Comparison of ENCODE assay signal across 16 mouse cellular contexts in genomic region chr3:87847680-87848079, GRCm38 (mm10). TPM values are rescaled to one million over a fixed set of nuclear protein-coding genes. Genes with fewer than 3 reads are reported as not detected.
DNase-seq lines count a peak whose midpoint lies in the region; ATAC-seq and TF ChIP-seq lines count a peak whose summit lies in the region.
"Had no signal": no experiment of that assay in that cellular context is flagged by ENCODE, and none has a peak within 500 bp of the region (broad histone marks: within the 10 kb centered on the region; RNA-seq: fewer than 3 reads in every experiment).

No protein-coding gene starts in this region.

- no peaks in the 10 kb centered on the region for H3K36me3 ChIP-seq in small intestine, adult 2 months (ENCODE audit: control insufficient read depth, insufficient read depth, low read length)
- H3K36me3 ChIP-seq in liver, postnatal 0 days (replicated peaks; ENCODE audit: insufficient read depth, low read length), result no peaks in the 10 kb centered on the region
- H3K36me3 ChIP-seq: embryonic facial prominence, embryonic 12.5 days; hindbrain, embryonic 12.5 days had no signal

- WGBS in small intestine, adult 2 months, result 66% methylated on average over 5 of the region's 5 CpGs
- WGBS in liver, postnatal 0 days (ENCODE audit: insufficient replicate concordance), result 39% methylated on average over 5 of the region's 5 CpGs

- no peaks in the 10 kb centered on the region for H3K4me1 ChIP-seq in small intestine, adult 2 months (ENCODE audit: control insufficient read depth, insufficient read depth, insufficient read length, low read length)
- peaks cover 6% of the 10 kb centered on the region; the same call in 1 of the 2 replicates for H3K4me1 ChIP-seq in liver, postnatal 0 days (ENCODE audit: insufficient read depth)
- H3K4me1 ChIP-seq: embryonic facial prominence, embryonic 12.5 days; hindbrain, embryonic 12.5 days had no signal

- H3K4me2 ChIP-seq in liver, postnatal 0 days (ENCODE audit: low read depth, low read length), result no peak overlapping the region
- H3K4me2 ChIP-seq: embryonic facial prominence, embryonic 12.5 days; hindbrain, embryonic 12.5 days had no signal

- H3K27ac ChIP-seq in small intestine, adult 2 months (ENCODE audit: insufficient read depth, low read depth, low read length), result peak overlapping the region; percentile 68
- H3K27ac ChIP-seq in liver, postnatal 0 days (ENCODE audit: low read depth), result no peak overlapping the region
- H3K27ac ChIP-seq: embryonic facial prominence, embryonic 12.5 days; hindbrain, embryonic 12.5 days; macrophage had no signal

- no peaks in the 10 kb centered on the region for H3K27me3 ChIP-seq in small intestine, adult 2 months (ENCODE audit: control insufficient read depth, insufficient read depth, low read length)
- H3K27me3 ChIP-seq in liver, postnatal 0 days (ENCODE audit: insufficient read depth, low read length), result no peaks in the 10 kb centered on the region
- H3K27me3 ChIP-seq: embryonic facial prominence, embryonic 12.5 days; hindbrain, embryonic 12.5 days had no signal

- peak; percentile 29 to 31 for DNase-seq in spleen, adult 18-20 months
- DNase-seq in spleen, postnatal 14 days (ENCODE audit: low spot score in 2 of 2), result no peak
- peak; percentile 77 for DNase-seq in thymus, postnatal 4 days
- DNase-seq in kidney, postnatal 36 days, result no peak
- no peak for DNase-seq in liver, postnatal 0 days
- DNase-seq: cerebellum, adult 11 months; kidney, postnatal 10 days; lung, adult 18-20 months had no signal

- no peak for TF ChIP-seq EP300 in liver, postnatal 0 days (IDR thresholded peaks at IDR 0.05; ENCODE audit: low read depth)

- H3K9me3 ChIP-seq in liver, postnatal 0 days (ENCODE audit: low read length), result no peaks in the 10 kb centered on the region
- H3K9me3 ChIP-seq: embryonic facial prominence, embryonic 12.5 days; hindbrain, embryonic 12.5 days had no signal

- no peak for TF ChIP-seq CTCF in small intestine, adult 2 months (IDR thresholded peaks at IDR 0.05; ENCODE audit: extremely low read depth, insufficient read length, insufficient replicate concordance, low read depth, low read length)
- TF ChIP-seq CTCF in liver, postnatal 0 days (IDR thresholded peaks at IDR 0.05; ENCODE audit: low read depth), result no peak

- no peak for TF ChIP-seq POLR2A in small intestine, adult 2 months (IDR thresholded peaks at IDR 0.05; ENCODE audit: low read depth, low read length)

- H3K4me3 ChIP-seq in small intestine, adult 2 months (ENCODE audit: low read depth, low read length), result peak overlapping the region; percentile 46; the same call in 1 of the 2 replicates
- H3K4me3 ChIP-seq in liver, postnatal 0 days (ENCODE audit: low read depth, low read length), result no peak overlapping the region
- H3K4me3 ChIP-seq: embryonic facial prominence, embryonic 12.5 days; hindbrain, embryonic 12.5 days had no signal

- H3K9ac ChIP-seq in liver, postnatal 0 days (replicated peaks), result no peak overlapping the region
- H3K9ac ChIP-seq: embryonic facial prominence, embryonic 12.5 days; hindbrain, embryonic 12.5 days had no signal

- peak; percentile 53 for ATAC-seq in activated CD4-positive, CD25-positive, alpha-beta regulatory T cell, adult 4 months
- ATAC-seq in liver, postnatal 0 days, result no peak
- ATAC-seq: intestine, embryonic 16.5 days had no signal

RNA-seq across cellular contexts. Expression of gene Sh2d2a, which starts 1.1 kb away (rescaled TPM):
- polyA plus RNA-seq in activated CD4-positive, CD25-positive, alpha-beta regulatory T cell, adult 4 months (2017; shearing (Covaris generic)), result 100 to 1,000 TPM; 203 to 239 TPM
- polyA plus RNA-seq in small intestine, adult 2 months (2012; rRNA removed), result 3.0 and 5.9 TPM in 2 replicates
- 0.74 and 0.75 TPM in 2 replicates for polyA plus RNA-seq in liver, postnatal 0 days (2015; fragmentation: Nextera tagmentation; extraction: Ambion mirVana)
- polyA plus RNA-seq: embryonic facial prominence, embryonic 12.5 days; hindbrain, embryonic 12.5 days; macrophage; midbrain, postnatal 0 days; neural tube, embryonic 14.5 days had no signal

RNA-seq across cellular contexts. Expression of gene Pear1, which starts 23.6 kb away (rescaled TPM):
- polyA plus RNA-seq in activated CD4-positive, CD25-positive, alpha-beta regulatory T cell, adult 4 months (2017; shearing (Covaris generic)), result 10 to 100 TPM; 49.6 to 67.4 TPM
- 13.0 and 20.1 TPM in 2 replicates for polyA plus RNA-seq in small intestine, adult 2 months (2012; rRNA removed)
- polyA plus RNA-seq in liver, postnatal 0 days (2015; fragmentation: Nextera tagmentation; extraction: Ambion mirVana), result 4.8 and 5.1 TPM in 2 replicates

RNA-seq across cellular contexts. Expression of gene Prcc, which starts 37.7 kb away (rescaled TPM):
- polyA plus RNA-seq in activated CD4-positive, CD25-positive, alpha-beta regulatory T cell, adult 4 months (2017; shearing (Covaris generic)), result 1 to 10 TPM; 4.5 TPM
- 13.4 and 27.1 TPM in 2 replicates for polyA plus RNA-seq in small intestine, adult 2 months (2012; rRNA removed)
- 4.4 and 4.5 TPM in 2 replicates for polyA plus RNA-seq in liver, postnatal 0 days (2015; fragmentation: Nextera tagmentation; extraction: Ambion mirVana)

RNA-seq across cellular contexts. Expression of gene Insrr, which starts 50.9 kb away (rescaled TPM):
- polyA plus RNA-seq in activated CD4-positive, CD25-positive, alpha-beta regulatory T cell, adult 4 months (2017; shearing (Covaris generic)), result under 1 TPM; 0.28 to 0.61 TPM
- 1.3 and 2.6 TPM in 2 replicates for polyA plus RNA-seq in small intestine, adult 2 months (2012; rRNA removed)
- polyA plus RNA-seq in liver, postnatal 0 days (2015; fragmentation: Nextera tagmentation; extraction: Ambion mirVana), result not detected in 2 replicates
- polyA plus RNA-seq: macrophage had no signal

RNA-seq across cellular contexts. Expression of gene Ntrk1, which starts 52.7 kb away (rescaled TPM):
- not detected for polyA plus RNA-seq in activated CD4-positive, CD25-positive, alpha-beta regulatory T cell, adult 4 months (2017; shearing (Covaris generic))
- 0.08 and 0.18 TPM in 2 replicates for polyA plus RNA-seq in small intestine, adult 2 months (2012; rRNA removed)
- polyA plus RNA-seq in liver, postnatal 0 days (2015; fragmentation: Nextera tagmentation; extraction: Ambion mirVana), result 0.47 and 0.53 TPM in 2 replicates
- polyA plus RNA-seq: macrophage had no signal

Comparison
In these comparisons a context has a peak if more than half of its experiments do, and no peak if none do; other contexts are left out.
1. DNase-seq: peak in spleen, adult 18-20 months (2 of 2) and thymus, postnatal 4 days (single experiment); none in spleen, postnatal 14 days (0 of 2), kidney, postnatal 36 days (0 of 2) and liver, postnatal 0 days (single experiment).
2. RNA of gene Sh2d2a, which starts 1.1 kb away (polyA plus RNA-seq): 203 to 239 TPM in activated CD4-positive, CD25-positive, alpha-beta regulatory T cell, adult 4 months; 3.0 to 5.9 TPM in small intestine, adult 2 months and 0.74 to 0.75 TPM in liver, postnatal 0 days; every median in the first group is over 10 times any median in the second.